Mouse (Mus musculus) brain, embryonic 14.5 days (tissue): ENCODE measurements at regions not wholly inside any gene's neighbourhood (a gene's known extent, or its start where the extent isn't known, plus 50 kb on each side); places are given as distances from the start of the nearest gene placed in this dataset.

Source experiments
- CTCF ChIP-seq: fragments of 200-500 bp; IDR thresholded peaks from 2 replicates; pipeline ENCODE4 v1.5.1; 2012; ENCODE audit warnings: inconsistent platforms, mild to moderate bottlenecking, moderate library complexity, borderline replicate concordance; ENCODE audit not compliant: insufficient read depth, insufficient read length; ENCODE audit errors: extremely low read depth
- POLR2A ChIP-seq: fragments of 200-500 bp; IDR thresholded peaks from 2 replicates; pipeline ENCODE4 v1.6.1; 2012; ENCODE audit warnings: mild to moderate bottlenecking, inconsistent platforms, borderline replicate concordance; ENCODE audit not compliant: poor library complexity, insufficient read depth, insufficient read length, severe bottlenecking; ENCODE audit errors: extremely low read depth

- TF ChIP-seq POLR2A (no peak), CTCF (no peak)
Observed at GRCm38 (mm10) chr9:111897626-111898025, 207.5 kb upstream of the Stac start.
